Mouse (Mus musculus): ENCODE measurements around the gene Rbm28.

DNA sequence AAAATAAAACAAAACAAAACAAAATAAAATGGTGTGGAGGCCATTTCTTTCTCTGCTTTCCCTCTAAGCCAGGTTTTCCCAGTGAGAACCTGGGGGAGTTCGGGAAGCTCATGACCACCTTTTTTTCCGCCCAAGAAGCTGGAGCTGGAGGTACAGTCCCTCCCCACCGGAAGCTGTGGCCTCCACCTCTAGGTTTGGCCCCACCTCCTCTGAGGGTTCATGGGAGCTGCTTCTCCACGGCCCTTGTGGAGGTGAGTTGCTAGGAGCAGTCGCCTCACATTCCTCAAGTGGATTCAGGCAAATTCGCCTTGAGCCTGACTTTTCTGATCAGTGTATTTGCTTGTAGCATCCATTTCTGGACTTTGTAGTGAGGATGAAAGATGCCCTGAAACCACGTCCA, 49.0 kb downstream of the Rbm28 start:
- TF ChIP-seq CTCF (conservative IDR thresholded peaks at IDR 0.05; ENCODE audit: low read length) (no peak), POU5F1 (IDR thresholded peaks at IDR 0.05; ENCODE audit: borderline replicate concordance, low read length) (no peak)

Data from E14TG2a.4 (cell line).